Mouse (Mus musculus): ENCODE data around the gene Bach2.
A peak's percentile ranks its signal among the peaks of the same experiment; 100 is the strongest.

Bach2 gene

GRCm38 (mm10) chr4:32326860-32327259 is 88.3 kb downstream of the Bach2 start:
- DNase-seq (ENCODE audit: low read depth, low spot score): no peak

GRCm38 (mm10) chr4:32327626-32328025 is 89.0 kb downstream of the Bach2 start:
- no peak for DNase-seq (ENCODE audit: low read depth, low spot score)

- DNase-seq (ENCODE audit: low read depth, low spot score): no peak
Observed at GRCm38 (mm10) chr4:32328561-32328960, 90.0 kb downstream of the Bach2 start.

- DNase-seq (ENCODE audit: low read depth, low spot score): no peak
Observed at GRCm38 (mm10) chr4:32330584-32331314, 92.1 kb downstream of the Bach2 start.

GRCm38 (mm10) chr4:32332028-32332427 is 93.4 kb downstream of the Bach2 start:
- no peak for DNase-seq (ENCODE audit: low read depth, low spot score)

- no peak for DNase-seq (ENCODE audit: low read depth, low spot score)
Observed at GRCm38 (mm10) chr4:32334131-32334530, 95.5 kb downstream of the Bach2 start.

- no peak for DNase-seq (ENCODE audit: low read depth, low spot score)
Observed at GRCm38 (mm10) chr4:32334765-32335164, 96.2 kb downstream of the Bach2 start.

- DNase-seq (ENCODE audit: low read depth, low spot score): peak; percentile 10
Observed at GRCm38 (mm10) chr4:32335659-32336058, 97.1 kb downstream of the Bach2 start.

GRCm38 (mm10) chr4:32336642-32337041 is 98.0 kb downstream of the Bach2 start:
- no peak for DNase-seq (ENCODE audit: low read depth, low spot score)

GRCm38 (mm10) chr4:32337638-32338037 is 99.0 kb downstream of the Bach2 start:
- peak; percentile 12 for DNase-seq (ENCODE audit: low read depth, low spot score)

- no peak for DNase-seq (ENCODE audit: low read depth, low spot score)
Observed at GRCm38 (mm10) chr4:32338451-32338850, 99.8 kb downstream of the Bach2 start.

GRCm38 (mm10) chr4:32340844-32341243 is 102.2 kb downstream of the Bach2 start:
- DNase-seq (ENCODE audit: low read depth, low spot score): no peak

GRCm38 (mm10) chr4:32342269-32342668 is 103.7 kb downstream of the Bach2 start:
- DNase-seq (ENCODE audit: low read depth, low spot score): peak; percentile 65

- no peak for DNase-seq (ENCODE audit: low read depth, low spot score)
Observed at GRCm38 (mm10) chr4:32343256-32344165, 104.9 kb downstream of the Bach2 start.

GRCm38 (mm10) chr4:32344276-32344675 is 105.7 kb downstream of the Bach2 start:
- DNase-seq (ENCODE audit: low read depth, low spot score): no peak

- no peak for DNase-seq (ENCODE audit: low read depth, low spot score)
Observed at GRCm38 (mm10) chr4:32347202-32347601, 108.6 kb downstream of the Bach2 start.

- no peak for DNase-seq (ENCODE audit: low read depth, low spot score)
Observed at GRCm38 (mm10) chr4:32347711-32348110, 109.1 kb downstream of the Bach2 start.

GRCm38 (mm10) chr4:32349361-32349760 is 110.8 kb downstream of the Bach2 start:
- no peak for DNase-seq (ENCODE audit: low read depth, low spot score)

GRCm38 (mm10) chr4:32351236-32351635 is 112.6 kb downstream of the Bach2 start:
- DNase-seq (ENCODE audit: low read depth, low spot score): no peak

GRCm38 (mm10) chr4:32351661-32352246 is 113.2 kb downstream of the Bach2 start:
- no peak for DNase-seq (ENCODE audit: low read depth, low spot score)

GRCm38 (mm10) chr4:32352442-32352841 is 113.8 kb downstream of the Bach2 start:
- DNase-seq (ENCODE audit: low read depth, low spot score): no peak

- no peak for DNase-seq (ENCODE audit: low read depth, low spot score)
Observed at GRCm38 (mm10) chr4:32352842-32353241, 114.2 kb downstream of the Bach2 start.
